21 mouse cellular contexts compared by ENCODE assay signal in genomic region chr3:21973681-21974080, GRCm38 (mm10).
"Had no signal": no experiment of that assay in that cellular context is flagged by ENCODE, and none has a peak within 500 bp of the region (broad histone marks: within the 10 kb centered on the region; RNA-seq: fewer than 3 reads in every experiment).

No protein-coding gene starts in this region.

- ATAC-seq: lung, postnatal 0 days; midbrain, embryonic 15.5 days had no signal

- H3K27me3 ChIP-seq: limb, embryonic 13.5 days; liver, embryonic 13.5 days; midbrain, embryonic 12.5 days; midbrain, embryonic 15.5 days; neural tube, embryonic 12.5 days; neural tube, embryonic 15.5 days had no signal

- H3K9me3 ChIP-seq: limb, embryonic 10.5 days; limb, embryonic 13.5 days; liver, embryonic 13.5 days; midbrain, embryonic 12.5 days; midbrain, embryonic 15.5 days; neural tube, embryonic 12.5 days; neural tube, embryonic 15.5 days had no signal

- H3K27ac ChIP-seq: kidney, postnatal 0 days; layer of hippocampus, adult 2 months; limb, embryonic 10.5 days; limb, embryonic 13.5 days; liver, embryonic 13.5 days; macrophage; midbrain, embryonic 12.5 days; midbrain, embryonic 15.5 days; neural tube, embryonic 12.5 days; neural tube, embryonic 15.5 days; stomach, postnatal 0 days had no signal

- H3K9ac ChIP-seq: limb, embryonic 13.5 days; liver, embryonic 13.5 days; lung, embryonic 14.5 days; midbrain, embryonic 12.5 days; midbrain, embryonic 15.5 days; neural tube, embryonic 12.5 days; neural tube, embryonic 15.5 days had no signal

- H3K4me2 ChIP-seq: limb, embryonic 13.5 days; liver, embryonic 13.5 days; lung, embryonic 14.5 days; midbrain, embryonic 12.5 days; midbrain, embryonic 15.5 days; neural tube, embryonic 12.5 days; neural tube, embryonic 15.5 days had no signal

- H3K36me3 ChIP-seq: limb, embryonic 10.5 days; limb, embryonic 13.5 days; liver, embryonic 13.5 days; midbrain, embryonic 12.5 days; midbrain, embryonic 15.5 days; neural tube, embryonic 12.5 days; neural tube, embryonic 15.5 days had no signal

- H3K4me1 ChIP-seq: limb, embryonic 10.5 days; limb, embryonic 13.5 days; liver, embryonic 13.5 days; midbrain, embryonic 12.5 days; midbrain, embryonic 15.5 days; neural tube, embryonic 12.5 days; neural tube, embryonic 15.5 days had no signal

- H3K4me3 ChIP-seq: layer of hippocampus, adult 2 months; limb, embryonic 10.5 days; limb, embryonic 13.5 days; liver, embryonic 13.5 days; midbrain, embryonic 12.5 days; midbrain, embryonic 15.5 days; neural tube, embryonic 12.5 days; neural tube, embryonic 15.5 days had no signal

- DNase-seq: kidney, postnatal 25 days; layer of hippocampus, adult 9-11 months; liver, embryonic 13.5 days; lung, embryonic 14.5 days; right cerebral cortex, adult 18-20 months; right cerebral cortex, postnatal 14 days; right cerebral cortex, postnatal 4 days; thymus, adult 2 months; thymus, postnatal 14 days; thymus, postnatal 4 days had no signal
